Mouse (Mus musculus) C2C12 (cell line): ENCODE measurements around the gene Fam155a.

Experiments used
- MYOD1 ChIP-seq: IDR thresholded peaks from one replicate; pipeline ENCODE4 v1.6.1; 2011; ENCODE audit warnings: low read depth; ENCODE audit not compliant: control insufficient read depth, insufficient read length
- USF1 ChIP-seq: IDR thresholded peaks from one replicate; pipeline ENCODE4 v1.6.1; 2011; ENCODE audit warnings: low read depth, mild to moderate bottlenecking, control low read depth, moderate library complexity

- no peak for TF ChIP-seq MYOD1
- no peak for TF ChIP-seq USF1
Measured at GRCm38 (mm10) chr8:9428846-9429245, 342.1 kb downstream of the Fam155a start.
